Mouse (Mus musculus) adrenal gland, adult (tissue): ENCODE measurements at regions not wholly inside any gene's neighbourhood (a gene's known extent, or its start where the extent isn't known, plus 50 kb on each side); places are given as distances from the start of the nearest gene placed in this dataset.

ENCODE experiments used
- DNase-seq, 2 experiments: peaks; one replicate each; pipeline ENCODE4 v3.0.0; 2022 to 2023; ENCODE audit warnings: low spot score in 1 of 2; ENCODE audit not compliant: inconsistent age in 2 of 2

DNA sequence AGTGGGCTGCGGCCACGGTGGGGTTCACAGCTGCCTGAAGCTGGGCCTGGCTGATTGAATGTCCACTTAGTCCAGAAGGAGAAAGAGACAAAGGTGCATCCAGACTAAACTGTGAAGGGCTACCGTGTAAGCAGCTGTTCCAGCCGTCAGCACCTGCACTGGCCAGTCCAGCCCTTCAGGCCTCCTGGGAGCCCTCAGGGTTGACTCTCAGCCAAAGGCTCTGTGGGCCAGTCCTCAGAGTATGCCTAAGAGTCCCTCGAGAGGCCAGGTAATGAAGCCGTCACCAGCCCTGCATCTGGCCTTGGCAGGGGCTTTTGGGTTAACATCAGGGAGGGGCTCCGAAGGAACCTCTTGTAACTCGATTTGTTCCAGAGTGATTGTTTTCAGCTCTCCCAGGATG lies 187.4 kb downstream of the Gpd2 start:
- no peak for DNase-seq

DNA sequence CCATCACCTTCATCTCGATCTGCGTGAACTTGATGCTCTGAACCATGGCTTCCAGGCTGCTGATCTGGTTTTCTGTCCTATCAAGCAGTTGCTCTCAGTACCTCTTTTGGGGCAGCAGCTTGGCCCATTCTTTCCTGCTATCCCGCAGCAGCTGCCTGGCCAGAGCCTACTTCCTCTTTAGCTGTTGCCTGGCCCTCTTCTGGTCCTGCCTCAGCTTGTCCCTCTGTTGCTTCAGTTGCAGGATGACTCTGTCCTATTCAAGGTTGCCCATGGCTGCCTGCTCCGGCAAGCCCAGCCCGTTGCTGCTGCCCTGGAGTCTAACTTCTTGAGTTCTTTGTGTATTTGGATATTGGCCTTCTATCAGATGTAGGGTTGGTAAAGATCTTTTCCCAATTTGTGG lies 188.0 kb downstream of the Gpd2 start:
- no peak for DNase-seq

DNA sequence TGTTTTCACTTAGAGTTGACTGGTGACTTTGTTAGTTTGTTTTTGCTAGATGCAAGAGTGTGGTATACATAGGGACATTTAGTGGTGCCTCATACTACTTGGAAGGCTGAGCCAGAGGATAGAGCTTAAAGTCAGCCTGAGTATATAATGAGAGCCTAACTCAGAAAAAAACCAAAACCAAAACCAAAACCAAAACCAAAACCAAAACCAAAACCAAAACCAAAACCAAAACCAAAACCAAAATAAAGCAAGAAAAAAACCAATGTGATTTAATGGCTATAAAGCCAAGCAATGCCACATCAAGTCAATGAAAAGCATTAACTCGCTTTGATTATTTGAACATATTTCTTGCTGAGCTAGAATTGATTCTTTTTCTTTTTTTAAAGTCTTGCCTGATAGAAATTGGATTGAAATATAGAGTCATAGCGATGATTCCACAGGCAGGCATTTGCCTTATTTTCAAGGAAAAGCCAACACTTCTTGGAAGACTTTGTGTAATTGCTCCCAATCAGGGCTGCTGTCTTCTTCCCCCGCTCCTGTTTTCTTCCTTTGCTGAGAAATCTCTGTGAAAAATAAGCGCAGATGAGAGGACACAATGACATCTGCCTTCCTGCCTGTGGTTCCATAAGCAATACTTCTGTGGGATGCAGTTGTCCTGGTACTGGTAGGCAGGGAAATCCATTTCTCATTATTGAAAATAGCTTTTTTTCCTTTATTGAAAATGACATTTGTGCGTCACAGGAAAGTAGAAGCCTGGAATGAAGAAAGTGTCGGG lies 213.7 kb downstream of the Gpd2 start:
- no peak for DNase-seq

DNA sequence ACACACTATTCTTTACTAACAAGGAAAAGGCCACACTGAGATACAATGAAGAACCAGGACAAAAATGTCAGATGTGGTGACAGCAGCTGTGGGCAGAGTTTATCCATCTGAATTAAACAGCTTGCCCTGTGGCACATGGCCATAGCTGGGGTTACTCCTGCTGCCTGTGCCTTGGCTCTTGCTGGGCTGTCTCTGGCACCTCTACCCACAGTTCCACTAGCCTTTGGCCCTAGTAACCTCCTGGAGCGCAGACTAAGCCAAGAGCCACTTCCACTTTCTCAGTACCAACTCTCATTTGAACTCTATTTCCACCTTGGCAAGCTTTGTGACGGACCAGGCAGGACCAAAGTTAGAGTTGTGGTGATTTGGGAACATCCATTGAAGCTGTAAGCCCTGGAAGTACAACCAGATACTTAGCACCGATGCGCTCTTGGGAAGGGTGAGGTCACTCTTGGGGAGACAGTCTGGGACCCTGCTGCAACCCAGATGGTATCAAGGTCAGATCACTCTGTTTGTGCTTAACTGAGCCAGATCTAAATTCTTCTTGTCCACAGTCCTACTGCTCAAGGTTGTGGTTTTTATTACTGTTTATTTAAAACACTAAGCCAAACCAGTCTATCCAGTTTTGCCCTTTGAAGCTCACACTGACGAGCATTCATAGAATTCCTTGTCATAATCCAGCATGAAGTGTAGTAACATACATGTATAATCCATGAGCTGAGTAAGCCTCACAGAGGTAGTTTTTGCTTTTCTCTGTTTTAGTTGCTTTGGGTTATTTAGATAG lies 216.7 kb downstream of the Gpd2 start:
- peak; percentile 23 to 48 for DNase-seq

DNA sequence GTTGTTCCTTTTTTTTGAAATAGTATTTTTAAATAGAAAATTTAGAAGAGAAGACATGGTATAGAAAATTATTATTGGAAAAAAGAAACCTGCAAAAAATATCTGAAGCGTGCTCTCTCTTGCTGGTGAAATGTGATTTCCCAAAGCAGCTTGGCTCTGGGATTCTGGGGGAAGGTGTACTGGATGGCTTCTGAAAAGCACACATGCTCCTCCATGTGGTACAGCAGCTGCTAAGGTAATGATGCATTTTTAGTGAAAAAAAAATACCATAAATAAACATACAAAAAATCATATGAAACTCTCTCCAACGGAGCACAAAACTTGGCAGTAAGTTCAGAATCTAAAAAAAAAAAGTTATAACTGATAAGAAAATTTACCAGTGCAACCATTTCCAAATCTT lies 222.5 kb downstream of the Gpd2 start:
- no peak for DNase-seq

DNA sequence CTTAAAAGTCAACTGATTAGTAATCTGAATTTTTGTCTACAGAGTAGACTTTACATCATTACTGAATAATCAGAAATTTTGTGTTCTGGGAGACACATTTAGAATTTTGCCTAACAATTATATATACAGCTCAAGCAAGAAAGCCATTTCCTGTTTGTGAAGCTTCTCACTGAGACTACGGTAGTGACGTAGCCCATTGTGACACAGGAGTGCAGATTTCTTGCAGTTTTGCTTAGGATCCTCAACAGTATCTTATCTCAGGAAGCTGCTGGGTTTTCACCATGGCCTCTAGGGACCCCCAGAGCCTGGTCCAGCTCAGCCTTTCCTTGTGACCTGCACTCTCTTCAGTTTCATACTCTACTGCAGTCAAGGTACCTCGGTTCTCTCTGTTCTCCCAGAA lies 236.4 kb downstream of the Gpd2 start:
- no peak for DNase-seq

DNA sequence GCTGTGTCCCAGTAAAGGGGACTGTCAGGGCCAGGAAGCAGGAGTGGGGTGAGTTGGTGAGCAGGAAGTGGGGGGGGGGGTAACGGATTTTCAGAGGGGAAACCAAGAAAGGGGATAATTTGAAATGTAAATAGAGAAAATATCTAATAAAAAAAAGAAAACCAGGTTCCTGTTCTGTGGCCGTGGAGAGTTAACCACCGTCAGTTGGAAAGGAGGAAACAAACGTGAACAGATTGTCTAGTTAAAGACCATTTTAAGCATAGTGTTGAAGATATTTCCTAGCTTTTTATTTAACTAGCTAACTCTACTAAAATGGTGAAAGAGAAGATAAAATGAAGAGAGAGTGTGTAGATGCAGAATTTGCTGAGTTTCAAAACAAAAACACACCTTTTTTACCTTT lies 254.7 kb downstream of the Gpd2 start:
- no peak for DNase-seq

DNA sequence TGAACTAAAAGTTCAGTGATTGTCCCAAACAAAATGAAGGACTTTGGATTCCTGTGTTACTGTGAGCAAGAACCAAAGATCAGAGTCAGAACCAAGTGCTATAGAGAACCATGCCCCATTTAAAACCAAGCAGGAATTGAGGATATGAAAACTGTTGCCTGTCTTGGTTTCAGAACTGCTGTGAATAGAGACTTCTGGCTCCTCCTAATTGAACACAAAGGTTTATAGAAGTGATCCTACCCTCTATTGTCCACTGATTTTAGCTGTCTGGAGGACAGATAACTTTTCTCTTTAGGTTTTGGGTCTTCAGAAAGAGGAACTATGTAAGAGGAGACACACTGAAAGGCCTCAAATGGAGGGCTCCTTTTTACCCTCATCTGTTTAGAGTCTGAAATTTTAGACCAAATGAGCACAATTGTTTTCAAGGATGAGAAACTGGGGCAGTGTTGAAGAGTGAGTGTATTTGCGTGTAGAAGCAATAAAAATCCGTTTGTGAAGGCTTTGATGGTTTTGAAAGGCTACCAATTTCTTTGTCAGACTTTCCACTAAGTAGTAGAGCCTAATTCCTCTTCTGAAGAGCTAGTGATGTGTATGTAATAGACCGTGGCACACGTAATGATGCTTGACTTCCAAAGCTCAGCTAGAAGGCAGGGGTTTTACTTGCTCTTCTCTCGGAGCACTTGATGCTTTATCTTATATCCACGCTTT lies 255.6 kb downstream of the Gpd2 start:
- DNase-seq, result no peak

DNA sequence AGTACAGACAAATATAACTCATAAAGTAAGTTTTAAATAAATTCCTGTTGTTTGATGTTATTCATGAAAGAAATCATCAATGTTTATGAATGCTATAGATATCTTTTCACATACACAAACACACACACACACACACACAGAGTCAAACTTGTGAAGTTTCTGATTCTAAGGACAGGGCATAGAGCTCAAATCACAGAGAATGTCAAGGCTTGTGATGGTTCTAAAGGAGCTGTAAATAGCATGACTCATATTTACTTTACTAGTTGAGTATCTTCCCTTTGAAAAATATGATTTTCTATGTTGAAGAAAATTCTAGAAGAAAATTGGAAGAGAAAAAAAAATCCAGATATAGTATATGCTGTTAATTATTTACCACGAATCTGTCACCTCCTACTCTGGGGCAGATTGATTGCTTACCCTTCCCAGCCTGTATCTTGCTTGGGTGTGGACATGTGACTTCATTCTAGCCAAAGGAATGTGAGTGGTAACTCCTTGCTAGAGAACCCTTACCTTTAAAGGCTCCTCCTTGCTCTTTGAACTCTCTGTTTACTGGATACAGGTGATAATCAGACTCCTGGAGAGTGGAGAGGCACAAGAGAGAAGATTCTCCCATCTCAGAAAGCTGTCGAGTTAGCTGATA lies 259.0 kb downstream of the Gpd2 start:
- DNase-seq, result no peak

DNA sequence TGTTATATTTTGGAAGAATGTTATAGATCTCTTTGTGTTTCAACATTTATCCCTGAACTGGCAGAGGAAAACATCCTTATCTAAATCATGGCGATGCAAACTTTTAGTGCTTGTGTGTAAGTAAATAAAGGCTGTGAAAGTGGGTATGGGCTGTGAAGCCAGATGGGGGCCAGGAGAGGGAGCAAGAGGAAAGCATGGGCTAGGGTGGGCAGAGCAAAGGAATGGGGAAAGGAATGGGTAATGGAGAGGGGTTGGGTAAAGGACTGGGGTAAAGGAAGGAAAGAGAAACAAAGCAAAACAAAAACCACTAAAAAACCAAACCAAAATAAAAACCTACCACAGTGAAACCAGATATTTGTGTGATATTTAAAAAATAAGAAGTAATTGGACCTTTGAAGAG lies 260.5 kb downstream of the Gpd2 start:
- DNase-seq, result no peak

DNA sequence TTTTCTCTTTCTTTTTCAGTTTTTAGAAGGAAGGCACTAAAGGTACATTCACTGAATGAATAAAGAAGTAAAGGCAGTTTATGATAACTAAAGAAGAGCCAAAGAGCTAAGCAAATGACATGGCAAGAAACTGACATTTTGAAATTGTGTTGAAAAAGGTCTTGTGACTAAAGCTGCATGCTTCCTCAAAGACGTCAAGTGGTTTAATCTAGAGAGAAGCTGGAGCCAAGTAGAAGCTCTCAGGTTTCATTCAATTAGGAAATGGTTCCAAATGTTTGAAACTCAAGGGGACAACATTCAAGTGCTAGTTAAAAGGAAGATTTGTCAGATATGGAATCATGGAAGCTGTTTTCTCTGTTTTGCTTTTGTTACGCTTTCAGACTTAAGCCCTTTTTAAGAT lies 267.2 kb downstream of the Gpd2 start:
- no peak for DNase-seq

DNA sequence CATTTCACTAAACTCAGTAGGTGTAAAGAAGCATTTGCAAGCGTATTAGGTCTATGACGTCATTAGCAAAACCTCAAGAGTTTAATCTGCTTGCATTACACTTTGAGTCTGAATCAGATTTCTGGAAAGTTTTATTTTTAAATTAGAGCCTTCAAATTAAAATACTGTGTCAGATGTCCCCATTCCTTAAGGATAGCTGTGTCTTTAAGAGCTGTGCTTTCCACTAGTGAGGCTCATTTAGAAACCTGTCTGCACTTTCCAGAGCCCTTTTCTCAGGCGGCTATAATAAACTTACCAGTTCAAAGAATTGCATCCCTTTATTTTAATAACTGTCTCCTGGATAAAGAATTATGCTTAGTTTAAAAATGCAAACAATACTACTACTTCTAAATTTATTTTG lies 285.0 kb downstream of the Gpd2 start:
- DNase-seq, result no peak

DNA sequence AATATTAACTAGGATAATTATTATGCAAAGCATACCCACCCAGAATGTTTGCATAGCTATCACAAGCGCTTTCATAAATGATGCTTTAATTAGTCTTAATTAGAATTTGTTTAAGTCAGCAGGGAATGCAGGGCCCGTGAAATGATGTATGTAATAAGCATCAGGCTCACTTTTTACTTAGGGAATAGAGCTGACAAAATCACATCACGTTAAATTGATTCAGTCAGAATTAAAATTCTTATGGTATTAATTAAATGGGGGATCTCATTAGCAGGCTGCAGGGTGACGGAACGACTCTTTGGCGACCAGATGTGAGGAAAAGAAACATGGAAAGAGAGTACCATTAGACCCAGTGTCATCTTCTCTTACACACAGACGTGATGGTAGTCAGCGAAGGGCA lies 285.5 kb downstream of the Gpd2 start:
- DNase-seq, result no peak

DNA sequence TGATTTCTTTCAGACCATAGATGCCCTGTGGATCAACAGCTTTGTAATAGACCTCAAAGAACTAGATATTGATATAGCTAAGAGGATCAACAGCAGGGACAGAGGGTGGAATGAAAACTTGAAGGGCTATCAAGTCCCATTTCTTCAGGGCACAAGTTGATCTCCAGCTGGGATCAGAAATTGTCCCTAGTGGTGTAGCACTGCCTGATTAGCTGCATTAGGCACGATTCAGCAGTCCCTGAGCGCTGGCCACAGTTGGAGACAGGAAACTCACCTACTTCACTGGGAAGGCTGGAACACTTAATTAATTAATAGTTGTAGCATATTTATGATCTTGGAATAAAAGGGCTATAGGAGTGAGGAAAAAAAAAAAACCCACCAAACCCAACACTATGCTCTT lies 290.5 kb downstream of the Gpd2 start:
- DNase-seq, result no peak

DNA sequence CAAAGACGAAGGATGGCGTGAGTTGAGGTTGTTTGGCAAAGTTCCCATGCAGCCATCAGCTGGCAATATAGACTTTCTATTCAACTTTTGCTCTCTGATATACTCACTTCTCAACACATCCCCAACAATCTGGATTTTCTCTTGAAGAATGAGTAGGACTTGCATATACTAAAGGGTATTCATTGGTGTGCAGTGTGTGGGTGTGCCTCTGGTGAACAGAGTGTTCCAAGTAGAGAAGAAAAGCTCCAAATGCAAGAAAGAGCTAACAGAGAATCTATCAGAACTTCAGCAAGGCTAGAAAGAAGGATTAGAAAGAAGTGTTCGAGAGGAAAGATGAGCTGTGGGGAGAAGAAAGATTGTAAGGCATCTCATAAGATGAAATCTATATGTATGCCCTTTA lies 302.4 kb downstream of the Gpd2 start:
- no peak for DNase-seq

DNA sequence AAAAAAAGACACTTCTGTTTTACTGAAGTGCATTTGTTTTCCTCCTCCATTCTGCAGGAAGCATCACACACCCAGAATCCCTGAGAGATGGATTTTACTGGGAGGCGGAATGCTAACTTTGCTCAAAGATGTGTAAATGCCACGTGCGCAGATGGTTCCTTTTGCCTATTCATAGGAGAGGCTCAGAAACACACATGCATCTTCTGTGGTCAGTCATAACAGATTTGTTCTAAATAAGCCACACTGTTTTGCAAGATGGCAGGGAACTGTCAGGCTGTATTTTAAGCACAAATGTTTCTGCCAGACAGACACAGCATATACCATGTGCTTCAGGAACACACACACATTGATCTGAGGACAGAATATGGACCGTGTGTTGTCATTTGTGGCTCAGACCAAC lies 327.8 kb downstream of the Gpd2 start:
- DNase-seq, result no peak

DNA sequence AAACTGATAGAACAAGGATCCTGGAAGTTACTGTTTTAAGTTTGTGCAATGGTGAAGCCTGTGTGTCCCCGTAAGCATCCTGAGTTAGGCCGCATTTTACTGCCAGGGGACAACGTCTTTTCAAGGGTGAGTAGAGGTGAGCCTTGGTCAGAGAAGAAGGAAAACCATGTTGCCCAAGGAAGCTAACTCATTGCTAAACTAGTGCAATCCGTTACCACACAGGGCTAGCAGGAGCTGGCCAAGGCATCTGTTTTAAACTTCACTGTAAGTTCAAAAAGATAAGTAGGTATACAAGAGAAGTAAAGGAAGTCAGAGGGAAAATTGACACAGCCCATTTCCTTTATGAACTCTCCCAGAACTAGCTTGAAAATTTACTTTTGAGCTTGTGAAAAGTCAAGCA lies 328.7 kb downstream of the Gpd2 start:
- DNase-seq, result no peak

DNA sequence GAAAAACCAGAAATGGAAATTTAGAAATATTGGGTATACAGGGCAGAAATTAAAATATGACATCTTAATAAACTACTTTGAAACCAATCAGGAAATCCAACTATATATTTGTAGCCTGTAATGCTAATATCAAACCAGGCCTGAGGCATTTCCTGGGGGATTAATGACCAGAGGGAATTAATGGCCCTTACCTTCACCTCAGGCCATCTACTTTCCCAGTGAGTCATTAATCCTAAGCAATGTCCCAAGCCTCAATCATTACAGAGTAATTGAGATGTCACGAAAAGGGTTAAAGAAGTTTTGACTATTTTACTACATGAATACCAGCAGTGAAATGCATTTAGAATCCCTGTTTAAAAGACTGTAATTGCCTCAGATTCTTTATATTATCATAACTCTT lies 329.7 kb downstream of the Gpd2 start:
- no peak for DNase-seq

DNA sequence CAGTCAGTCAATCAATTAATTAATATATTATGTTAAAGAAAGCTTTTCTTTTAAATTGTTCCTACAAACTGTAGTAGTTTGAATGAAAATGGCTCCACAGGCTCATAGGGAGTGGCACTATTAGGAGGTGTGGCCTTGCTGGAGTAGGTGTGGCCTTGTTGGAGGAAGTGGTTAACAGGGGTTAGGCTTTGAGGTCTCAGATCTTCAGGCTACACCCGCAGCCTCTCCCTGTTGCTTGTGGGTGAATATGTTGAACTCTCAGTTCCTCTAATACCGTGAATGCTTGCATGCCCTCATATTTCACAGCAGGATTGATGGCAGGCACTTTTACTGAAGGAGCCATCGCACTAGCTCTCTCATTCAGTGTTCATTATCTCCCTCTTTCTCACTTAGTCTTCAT lies 349.6 kb downstream of the Gpd2 start:
- no peak for DNase-seq

DNA sequence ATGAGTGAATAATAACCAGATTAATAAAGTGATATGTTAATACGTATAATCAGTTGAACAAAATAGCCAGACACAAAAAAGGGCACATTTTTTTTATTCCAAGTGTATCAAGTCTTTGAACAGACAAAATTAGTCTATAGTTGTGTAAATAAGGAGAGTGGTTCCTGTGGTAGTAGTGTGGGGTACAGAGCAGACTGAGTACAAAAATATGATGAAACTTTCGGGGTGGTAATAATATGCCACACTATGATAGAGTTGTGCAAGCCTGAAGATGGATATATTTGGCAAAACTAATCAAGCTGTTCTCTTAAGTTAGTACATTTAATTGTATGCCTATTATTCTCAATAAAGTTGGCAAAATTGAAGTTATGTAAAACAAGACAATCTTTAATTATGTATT lies 356.1 kb downstream of the Gpd2 start:
- no peak for DNase-seq

DNA sequence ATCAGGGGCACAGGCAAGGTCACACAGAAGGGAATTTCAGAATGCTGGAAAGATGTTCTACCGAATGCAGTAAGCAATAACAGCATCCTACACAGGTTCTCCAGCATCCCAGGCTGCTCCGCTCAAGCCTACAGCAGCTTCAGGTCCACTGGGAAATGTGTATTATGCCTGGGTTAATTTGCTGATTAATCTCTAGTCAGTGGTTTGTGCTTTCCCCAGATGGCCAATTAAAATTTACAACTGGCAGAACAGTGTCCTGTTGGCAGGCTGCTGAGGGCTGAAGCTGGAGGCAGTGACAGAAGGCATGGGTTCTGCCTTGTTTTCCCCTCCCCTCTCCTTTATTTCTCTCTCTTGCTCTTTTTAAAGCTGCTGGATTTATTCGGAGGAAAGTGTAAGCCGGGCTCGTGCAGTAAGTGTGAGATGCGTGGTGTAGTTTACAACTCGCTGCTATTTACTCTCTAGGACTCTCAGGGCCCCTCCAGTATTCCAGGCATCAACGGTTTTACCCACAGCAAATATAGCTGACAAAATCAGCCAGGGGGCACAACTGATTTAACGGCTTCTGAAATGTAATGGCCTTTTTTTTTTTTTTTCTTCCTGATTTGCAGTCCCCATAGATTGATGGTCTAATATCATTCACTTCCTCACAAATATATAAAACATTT lies 360.4 kb downstream of the Gpd2 start:
- peak; percentile 7 to 31 for DNase-seq
